Mouse (Mus musculus): ENCODE measurements around the gene Fhl2.
"Not testable (repeated sequence)": the region's sequence is repeated elsewhere in the genome, so short reads cannot be mapped to it uniquely, and the experiment has no call there.

Gene Fhl2

DNA sequence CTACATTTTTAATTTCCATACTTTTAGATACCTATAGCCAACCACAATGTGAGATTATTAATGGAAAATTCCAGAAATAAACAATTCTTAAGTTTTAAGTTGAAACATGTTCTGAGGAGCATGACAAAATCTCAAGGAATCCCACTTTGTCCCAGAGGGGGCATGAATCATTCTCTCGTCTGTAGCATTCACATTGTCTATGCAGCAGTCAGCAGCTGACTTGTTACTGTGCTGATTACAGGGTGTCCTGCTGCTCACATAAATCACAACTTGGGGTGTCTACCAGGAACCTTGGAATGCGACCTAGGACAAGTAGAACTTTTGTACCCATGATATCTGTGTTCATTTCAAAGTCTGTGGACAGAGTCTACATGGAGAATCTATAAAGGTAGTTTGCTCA is 49.3 kb downstream of the Fhl2 start:
- no peak for DNase-seq

DNA sequence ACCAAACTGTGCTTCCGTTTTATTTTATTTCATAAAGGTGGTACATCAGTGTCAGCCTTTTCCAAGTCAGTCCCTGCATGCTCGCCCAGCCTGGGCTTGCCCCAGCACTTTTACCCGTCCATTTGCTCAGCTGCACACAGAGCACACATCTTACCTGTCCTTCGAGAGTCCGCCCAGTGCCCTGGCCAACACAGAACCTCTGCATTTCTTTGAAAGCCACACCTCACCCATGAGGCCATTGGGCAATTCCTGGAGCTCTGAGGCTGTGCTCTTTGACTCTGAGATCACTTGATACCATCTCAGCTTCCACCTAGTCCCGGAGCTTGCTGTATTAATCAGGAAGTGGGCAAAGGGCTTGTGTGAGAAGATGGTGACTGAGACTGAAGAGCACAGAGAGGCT is 51.4 kb downstream of the Fhl2 start:
- DNase-seq: no peak

DNA sequence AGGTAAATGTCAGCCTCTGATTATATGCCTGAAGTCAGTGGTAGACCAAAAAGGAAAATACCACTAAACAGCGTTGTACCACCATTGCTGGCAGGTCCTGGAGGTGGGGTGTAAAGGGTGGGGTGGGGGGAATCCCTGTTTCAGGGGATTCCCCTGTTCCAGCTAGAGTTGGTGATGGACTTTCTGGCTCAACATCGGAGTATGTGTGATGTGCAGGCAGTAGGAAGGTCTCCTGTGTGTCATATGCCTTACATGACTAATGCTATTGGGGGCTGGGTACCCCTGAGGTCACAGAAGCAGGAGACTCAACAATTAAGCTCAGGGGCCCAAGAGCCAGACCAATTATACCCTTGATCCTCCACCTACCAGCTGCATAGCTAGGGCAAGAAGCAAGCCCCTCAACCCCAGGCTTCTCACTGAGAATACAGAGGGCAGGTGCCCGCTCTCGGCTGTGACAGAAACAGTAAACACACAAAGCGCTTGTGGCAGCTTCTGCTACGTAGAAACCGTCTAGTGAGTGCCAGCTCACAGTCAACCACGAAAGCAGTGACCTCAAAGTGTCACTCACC is 52.4 kb downstream of the Fhl2 start:
- no peak for DNase-seq

DNA sequence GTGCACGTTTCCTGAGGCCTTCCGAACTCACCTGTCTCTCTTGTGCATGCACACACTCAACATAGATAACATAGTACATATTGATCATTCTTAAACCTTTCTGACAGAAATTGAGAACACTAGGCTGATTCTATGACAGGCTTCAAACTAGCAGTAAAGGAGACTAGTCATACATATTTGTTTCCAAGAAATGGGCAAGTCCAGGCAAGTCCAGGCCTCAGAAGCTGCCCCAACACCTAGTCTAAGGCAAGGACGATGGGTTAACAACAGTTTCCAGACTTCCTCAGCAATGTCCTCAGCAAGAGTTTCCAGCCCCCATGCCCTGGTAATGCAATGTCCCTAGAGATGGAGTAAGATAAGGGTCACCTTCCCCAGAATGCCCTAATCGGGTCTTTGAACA is 53.0 kb downstream of the Fhl2 start:
- no peak for DNase-seq

DNA sequence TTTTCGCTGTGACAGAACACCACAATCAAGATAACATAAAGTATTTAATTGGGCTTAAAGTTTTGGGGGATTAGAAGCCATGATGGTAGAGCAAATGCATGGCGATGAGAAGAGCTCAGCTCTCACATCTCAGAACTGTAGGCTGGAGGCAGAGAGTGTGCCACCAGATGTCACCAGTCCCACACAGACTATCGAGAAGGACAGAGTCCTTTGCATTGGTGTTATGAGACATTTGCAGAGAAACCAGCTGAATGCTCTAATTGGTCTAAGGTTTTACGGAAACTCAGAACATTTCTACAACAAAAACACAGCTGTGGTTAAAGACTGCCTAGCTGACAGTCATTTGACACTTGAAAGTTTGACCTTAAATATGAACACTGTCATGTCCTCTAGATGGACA is 53.5 kb downstream of the Fhl2 start:
- peak; percentile 57 for DNase-seq

DNA sequence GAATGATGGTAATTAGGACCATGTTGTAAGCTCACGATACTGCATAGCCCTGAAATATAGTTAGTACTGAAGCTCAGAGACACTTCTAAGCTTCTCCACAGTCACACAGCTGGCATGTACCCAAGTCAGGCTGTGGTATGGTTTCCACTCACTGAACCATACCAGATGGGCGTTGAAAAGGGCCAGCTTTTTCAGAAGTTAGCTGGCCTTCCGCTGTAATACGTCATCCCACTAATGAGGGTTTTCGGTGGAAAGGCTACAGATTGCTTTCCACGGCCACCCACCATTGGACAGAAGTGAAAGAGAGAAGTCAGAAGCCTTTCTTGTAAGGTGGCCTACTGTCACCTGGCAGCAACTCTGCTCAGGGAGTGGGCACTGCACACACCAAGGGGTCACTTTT is 53.9 kb downstream of the Fhl2 start:
- DNase-seq: peak; percentile 48

DNA sequence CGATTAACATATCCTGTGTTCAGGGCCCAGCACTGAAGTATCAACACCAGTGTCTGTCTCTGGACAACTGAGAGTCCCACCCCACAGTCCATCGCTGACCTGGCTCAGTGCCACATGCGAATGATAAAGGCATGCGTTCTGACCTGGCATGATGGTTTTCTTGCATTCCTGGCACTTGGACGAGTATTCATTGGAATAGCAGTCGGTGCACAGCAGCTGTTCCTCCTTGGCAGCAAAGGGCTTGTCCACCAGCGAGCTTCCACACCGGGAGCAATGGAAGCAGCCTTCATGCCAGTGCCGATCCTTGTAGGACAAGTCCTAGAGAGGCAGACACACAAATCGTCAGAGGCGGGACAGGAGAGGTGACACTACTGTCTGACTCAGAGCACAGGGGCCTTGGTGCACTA is 55.2 kb downstream of the Fhl2 start:
- DNase-seq: peak; percentile 51

DNA sequence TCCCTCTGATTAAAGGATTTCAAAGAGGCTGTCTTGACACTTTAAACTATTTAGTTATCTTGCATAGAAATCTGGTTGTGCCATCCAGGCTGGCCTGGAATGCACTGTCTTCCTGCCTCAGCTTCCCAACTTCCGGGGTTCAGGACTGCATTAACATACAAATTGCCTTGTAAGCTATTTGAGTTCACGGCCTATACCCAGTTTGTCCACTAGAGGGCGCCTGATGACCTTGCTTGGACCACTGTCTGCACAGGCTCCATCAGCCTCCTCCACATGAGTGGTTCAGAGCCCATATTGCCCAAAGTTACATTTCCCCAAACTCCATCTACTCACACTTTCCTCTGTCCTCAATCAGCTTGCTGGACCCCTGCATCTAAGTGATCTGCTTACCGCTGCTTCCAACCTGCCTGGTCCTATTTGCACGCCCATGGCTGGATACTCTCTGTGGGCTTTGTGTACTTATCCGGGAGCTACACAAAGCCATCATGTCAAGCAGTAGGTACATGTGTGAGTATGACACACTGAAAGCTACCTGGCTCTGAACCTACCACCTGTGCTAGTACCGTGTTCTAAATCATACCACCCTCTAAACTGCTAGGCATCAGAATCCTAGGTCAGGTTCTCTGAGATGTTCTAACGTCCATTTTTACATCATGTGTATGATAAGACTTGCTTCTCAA is 57.1 kb downstream of the Fhl2 start:
- peak; percentile 93 for DNase-seq

DNA sequence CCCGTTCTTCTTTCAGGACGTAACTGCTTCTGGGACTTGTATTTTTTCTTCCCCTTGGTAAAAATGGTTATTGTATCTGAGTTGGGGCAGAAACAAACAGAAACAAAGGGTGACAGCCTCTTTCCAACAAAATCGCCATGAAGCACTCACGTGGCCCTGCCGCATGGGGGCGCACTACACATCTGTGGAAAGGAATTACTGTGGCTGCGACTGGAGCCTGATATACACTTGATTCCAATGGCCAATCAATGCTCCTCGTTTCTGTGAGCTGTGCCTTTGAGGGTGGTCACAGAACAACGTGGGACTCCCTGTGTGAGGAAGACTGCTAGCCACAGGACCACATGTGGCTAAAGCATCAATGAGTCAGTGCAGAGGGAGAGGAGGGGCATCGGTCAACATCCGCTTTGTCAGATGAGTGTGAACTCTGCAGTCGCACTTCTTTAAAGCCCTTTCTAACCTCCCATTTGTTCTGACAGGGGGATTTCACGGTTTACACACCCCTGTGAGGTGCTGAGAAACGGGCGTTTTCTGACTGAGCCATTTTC is 58.4 kb downstream of the Fhl2 start:
- DNase-seq: no peak

DNA sequence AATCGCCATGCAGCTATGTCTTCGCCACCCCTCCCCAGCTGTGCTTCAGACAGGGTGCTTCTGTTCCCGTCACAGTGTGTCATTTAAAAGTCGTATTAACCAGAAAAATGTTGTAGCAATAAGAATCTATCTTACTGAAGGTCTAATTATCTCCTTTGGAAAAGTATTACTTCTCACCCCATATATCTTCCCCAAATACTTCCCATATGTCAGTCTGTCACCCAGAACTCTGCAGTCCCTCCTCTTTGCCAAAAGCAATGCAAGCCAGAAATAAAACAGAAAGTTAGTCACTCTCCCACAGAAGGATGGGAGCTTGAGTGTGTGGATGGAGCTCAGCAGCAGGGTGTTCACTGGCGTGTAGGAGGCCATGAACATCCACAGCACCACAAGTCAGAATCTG is 59.5 kb downstream of the Fhl2 start:
- DNase-seq: no peak

DNA sequence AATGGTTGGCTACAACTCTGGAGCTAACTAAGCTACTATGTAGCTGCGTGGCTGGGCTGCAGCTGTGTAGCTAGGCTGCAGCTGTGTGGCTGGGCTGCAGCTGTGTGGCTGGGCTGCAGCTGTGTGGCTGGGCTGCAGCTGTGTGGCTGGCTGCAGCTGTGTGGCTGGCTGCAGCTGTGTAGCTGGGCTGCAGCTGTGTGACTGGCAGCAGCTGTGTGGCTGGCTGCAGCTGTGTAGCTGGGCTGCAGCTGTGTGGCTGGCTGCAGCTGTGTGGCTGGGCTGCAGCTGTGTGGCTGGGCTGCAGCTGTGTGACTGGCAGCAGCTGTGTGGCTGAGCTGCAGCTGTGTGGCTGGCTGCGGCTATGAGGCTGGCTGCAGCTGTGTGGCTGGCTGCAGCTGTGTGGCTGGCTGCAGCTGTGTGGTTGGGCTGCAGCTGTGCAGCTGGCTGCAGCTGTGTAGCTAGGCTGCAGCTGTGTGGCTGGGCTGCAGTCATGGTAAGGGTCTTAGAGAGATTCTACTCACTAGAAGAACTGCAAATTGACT is 60.2 kb downstream of the Fhl2 start:
- not testable (repeated sequence) for DNase-seq

DNA sequence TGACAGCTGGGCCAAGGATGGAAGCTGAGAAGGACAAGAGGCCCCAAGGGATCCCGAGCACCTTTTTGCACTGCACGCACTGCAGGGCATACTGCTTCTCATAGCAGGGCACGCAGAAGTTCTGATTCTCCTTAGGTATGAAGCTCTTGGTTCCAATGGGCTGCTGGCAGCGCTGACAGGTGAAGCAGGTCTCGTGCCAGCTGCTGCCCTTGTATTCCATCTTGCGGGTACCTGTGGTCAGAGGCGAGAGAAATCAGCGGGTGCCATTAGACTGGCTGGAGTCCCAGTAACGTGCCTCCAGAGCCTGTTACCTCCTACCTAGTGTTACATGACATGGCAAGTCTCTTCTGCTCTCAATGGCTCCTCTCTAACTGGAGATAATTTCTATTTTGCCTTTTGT is 65.2 kb downstream of the Fhl2 start:
- DNase-seq: no peak

DNA sequence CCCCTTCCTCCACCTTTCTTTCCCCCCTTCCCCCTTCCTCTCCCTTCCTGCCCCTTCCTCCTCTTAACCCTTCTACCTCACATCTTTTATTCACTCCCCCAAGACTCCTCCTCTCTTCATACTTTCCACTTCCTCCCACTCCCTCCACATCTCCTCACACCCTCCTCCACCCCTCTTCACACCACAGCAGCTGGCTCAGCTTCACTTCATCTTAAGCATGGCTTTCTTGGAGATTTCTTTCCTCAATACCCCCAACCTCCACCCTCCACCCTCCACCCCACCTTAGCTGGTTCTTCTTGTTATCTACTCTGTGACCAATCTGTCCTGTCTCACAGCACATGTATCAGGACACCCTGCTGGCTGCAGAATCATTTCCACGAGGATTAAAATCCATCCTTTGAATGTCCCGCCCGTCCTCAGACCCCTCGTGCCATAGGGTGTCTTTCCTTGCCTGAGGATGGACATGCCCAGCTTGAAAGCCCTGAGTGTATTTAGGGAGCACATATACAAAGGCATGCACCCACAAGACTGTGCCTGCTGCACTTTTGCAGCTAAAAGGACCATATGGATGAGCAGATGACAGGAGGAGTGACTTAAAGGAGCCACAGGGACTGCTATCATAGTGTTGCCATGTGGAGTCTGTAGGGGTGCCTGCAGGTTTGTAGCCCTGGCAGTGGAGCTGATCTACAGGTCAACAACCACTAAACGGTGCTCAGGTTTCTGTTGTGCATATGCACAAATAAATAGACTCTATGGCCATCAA is 66.4 kb downstream of the Fhl2 start:
- DNase-seq: no peak

DNA sequence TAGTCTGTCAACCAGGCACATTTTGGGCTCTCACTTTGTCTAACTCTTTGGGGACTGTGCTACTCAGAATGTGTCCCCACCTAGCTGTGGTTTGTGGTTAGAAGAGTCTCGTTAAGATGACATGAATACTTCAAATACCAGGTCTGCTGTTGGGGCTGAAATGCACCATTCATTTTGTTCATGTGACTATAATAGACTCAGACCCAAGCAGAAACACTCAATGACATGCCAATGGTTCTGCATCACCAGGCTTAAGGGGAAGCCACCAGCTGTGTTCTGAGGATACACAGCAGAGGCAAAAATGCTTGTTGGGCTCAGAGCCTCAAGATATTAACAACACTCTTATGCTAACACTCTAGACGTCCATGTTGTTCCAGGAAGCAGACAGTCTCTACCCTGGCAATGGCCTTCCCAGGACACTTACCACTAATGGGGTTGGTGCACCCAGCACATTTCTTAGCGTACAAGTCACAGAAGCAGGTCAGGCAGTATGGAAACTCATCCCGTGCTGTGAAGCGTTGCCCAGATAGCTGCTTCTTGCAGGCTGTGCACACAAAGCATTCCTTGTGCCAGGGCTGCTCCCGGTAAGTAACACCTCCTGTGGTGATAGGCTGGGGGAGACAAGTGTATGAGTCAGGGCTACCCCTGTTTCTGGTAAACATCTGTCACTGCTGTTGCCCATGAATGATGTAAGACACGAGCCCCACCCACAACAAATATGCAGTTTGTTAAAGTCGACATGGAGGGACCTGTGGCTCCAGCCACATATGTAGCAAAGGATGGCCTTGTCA is 68.8 kb downstream of the Fhl2 start:
- DNase-seq: peak; percentile 3

DNA sequence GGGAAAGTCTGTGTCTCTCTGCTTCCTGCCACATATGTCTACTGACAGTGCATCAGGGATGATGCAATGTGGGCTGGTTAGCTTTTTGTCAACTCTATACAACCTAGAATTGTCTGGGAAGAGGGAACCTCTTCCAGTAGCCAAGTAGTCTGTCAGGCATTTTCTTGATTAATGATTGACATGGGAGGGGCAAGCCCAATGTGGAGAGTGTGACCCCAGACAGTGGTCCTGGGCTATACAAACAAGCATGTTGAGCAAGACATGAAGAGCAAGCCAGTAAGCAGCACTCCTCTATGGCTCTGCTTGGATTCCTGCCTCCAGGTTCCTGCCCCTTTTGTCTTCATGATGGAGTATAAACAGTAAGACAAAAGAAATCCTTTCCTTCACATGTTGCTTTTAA is 69.6 kb downstream of the Fhl2 start:
- DNase-seq: peak; percentile 3

DNA sequence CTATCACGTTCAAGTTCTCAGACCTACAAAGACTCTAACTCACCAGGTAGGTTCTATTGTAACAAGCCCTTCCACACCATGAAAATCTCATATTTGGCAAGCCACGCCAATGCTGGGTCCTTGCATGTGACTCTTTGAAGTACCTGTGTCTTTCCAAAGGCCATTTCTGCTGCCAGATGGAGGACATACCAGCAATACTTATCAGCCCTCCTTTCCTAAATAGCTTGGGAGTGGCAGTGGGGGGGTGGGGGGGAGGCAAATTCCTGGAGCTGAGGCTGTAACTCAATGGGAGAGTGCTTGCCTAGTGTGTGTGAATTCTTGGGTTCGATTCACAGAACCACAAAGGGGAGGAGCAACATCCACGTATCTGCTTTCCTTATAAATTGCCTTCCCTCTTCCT is 72.1 kb downstream of the Fhl2 start:
- no peak for DNase-seq

DNA sequence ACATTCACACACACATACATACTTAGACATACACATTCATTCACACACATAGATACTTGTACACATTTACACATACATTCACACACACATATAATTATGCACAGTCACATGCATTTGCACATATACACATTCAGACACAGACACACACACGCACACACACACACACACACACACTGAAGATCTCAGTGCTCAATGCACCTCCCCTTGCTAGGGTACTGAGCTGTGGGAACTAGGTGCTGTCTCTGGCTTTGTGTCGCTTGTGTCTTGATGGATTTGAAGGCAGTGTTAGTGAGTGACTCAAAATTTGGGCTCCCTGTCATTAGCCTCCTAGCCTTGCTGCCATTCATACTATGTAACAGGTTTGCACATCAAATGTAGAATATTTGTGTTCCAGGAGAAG is 74.2 kb downstream of the Fhl2 start:
- no peak for DNase-seq

DNA sequence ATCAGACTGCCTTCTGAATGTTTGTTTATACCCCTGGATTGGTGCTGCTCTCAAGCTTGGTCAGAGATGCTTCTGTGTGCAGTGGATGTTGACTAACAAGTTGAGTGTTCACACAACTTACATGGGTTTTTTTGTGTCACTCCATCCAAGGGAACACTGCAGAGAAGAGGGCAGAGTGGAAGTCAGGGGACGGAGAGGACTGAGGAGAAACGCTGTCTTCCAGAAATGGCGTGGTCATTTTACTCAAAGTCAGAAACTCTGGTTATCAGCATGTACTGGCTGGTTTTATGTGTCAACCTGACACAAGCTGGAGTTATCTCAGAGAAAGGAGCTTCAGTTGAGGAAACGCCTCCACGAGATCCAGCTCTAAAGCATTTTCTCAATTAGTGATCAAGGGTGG is 75.8 kb downstream of the Fhl2 start:
- no peak for DNase-seq

DNA sequence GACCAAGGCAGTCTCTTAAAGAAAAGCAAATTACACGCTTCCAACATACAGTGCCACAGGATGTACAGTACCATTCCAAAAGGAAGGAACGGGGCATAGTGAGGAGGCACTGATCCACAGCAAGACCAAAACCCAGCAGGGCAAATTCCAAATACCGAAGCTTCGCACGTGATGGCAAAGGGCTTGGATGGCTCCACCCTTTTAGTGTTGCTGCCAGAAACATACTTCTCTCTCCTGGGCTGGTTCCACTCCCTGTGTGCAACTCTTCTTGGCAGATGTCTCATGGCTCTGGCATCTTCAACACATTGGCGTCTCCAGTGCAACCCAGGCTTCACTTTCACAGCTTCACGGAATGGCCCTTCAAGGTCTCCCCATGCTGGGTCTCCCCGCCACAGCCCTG is 79.3 kb downstream of the Fhl2 start:
- no peak for DNase-seq

DNA sequence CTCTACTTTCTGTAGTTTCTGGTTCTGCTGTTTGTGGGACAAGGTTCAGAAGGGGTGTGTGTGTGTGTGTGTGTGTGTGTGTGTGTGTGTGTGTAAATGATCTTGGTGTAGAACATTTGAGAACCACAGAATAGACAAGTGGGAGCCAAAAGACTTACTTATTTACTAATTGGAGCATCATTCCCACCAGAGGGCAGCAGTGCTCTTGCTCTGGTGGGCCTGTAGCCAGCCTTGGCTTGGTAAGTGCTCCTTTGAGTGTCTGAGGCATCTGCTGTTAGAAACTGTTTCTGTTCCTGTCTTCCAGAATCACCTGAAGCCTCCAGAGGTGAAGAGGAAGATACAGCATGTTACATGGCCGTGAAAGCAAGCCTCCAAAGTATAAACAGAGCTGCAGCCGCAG is 83.9 kb downstream of the Fhl2 start:
- DNase-seq: peak; percentile 86

DNA sequence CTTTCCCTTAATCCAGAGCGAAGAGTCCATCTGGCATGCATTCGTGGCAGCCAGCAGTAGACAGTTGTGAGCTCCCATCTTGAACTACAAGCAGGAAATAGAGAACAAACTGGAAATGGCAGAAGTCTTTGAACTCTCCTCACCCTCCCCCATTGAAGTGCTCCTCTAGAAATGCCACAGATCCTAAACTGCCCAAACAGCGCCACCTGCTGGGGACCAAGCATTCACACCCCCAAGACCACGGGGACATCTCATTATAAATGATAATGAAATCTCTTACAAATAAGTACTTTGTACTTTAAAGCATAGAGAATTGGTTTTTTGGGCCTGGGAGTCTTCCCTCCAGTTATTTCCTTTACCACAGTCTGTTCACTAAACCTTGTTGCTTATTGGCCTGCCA is 86.2 kb downstream of the Fhl2 start:
- peak; percentile 77 for DNase-seq

DNA sequence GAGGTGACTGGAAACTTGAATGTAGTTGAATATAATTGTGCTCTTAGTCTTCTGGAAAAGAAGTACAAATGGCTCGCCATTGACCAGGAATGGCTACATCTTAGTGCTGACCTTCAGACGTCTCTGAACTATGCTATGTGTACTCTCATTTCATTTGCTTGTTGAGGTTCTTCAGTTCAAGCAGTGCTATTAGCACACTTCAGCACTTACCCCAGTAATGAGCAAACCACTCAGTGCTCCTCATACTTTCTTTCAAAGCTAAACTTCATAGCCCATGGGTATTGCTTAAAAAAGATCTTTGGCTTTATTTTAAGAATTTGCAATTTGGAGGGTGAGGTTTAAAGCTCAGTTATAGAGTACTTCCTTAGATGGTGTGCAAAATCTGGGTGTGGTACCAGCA is 88.1 kb downstream of the Fhl2 start:
- no peak for DNase-seq

All from kidney, postnatal 10 days (tissue).